ENCODE assay signal across 10 mouse cellular contexts in genomic region chr5:107853807-107854206, GRCm38 (mm10). TPM values are rescaled to one million over a fixed set of nuclear protein-coding genes. Genes with fewer than 3 reads are reported as not detected.
A peak's percentile ranks its signal among the peaks of the same experiment; 100 is the strongest.
DNase-seq lines count a peak whose midpoint lies in the region; ATAC-seq and TF ChIP-seq lines count a peak whose summit lies in the region.
"Had no signal": no experiment of that assay in that cellular context is flagged by ENCODE, and none has a peak within 500 bp of the region (broad histone marks: within the 10 kb centered on the region; RNA-seq: fewer than 3 reads in every experiment).

No protein-coding gene starts in this region.

- no peaks in the 10 kb centered on the region for H3K4me1 ChIP-seq in kidney, embryonic 14.5 days (ENCODE audit: control insufficient read depth, insufficient read depth, low read length)
- no peaks in the 10 kb centered on the region for H3K4me1 ChIP-seq in midbrain, postnatal 0 days (ENCODE audit: insufficient read depth, low read length)

- H3K36me3 ChIP-seq in kidney, embryonic 14.5 days (ENCODE audit: control insufficient read depth, insufficient read depth, low read length), result no peaks in the 10 kb centered on the region
- no peaks in the 10 kb centered on the region for H3K36me3 ChIP-seq in midbrain, postnatal 0 days (ENCODE audit: insufficient read depth, low read length)

- no peak for ATAC-seq in kidney, embryonic 14.5 days (ENCODE audit: low FRiP score, low TSS enrichment)
- peak; percentile 38; the same call in 1 of the 2 replicates for ATAC-seq in midbrain, postnatal 0 days (ENCODE audit: low FRiP score)

- H3K9me3 ChIP-seq in kidney, embryonic 14.5 days (ENCODE audit: control insufficient read depth, low read length), result no peaks in the 10 kb centered on the region
- no peaks in the 10 kb centered on the region for H3K9me3 ChIP-seq in midbrain, postnatal 0 days (ENCODE audit: low read length)
- H3K9me3 ChIP-seq: G1E had no signal

- H3K9ac ChIP-seq in kidney, embryonic 14.5 days (ENCODE audit: low read depth, low read length), result no peak overlapping the region
- no peak overlapping the region for H3K9ac ChIP-seq in midbrain, postnatal 0 days (replicated peaks; ENCODE audit: low read length, poor library complexity, severe bottlenecking)

- H3K27me3 ChIP-seq in kidney, embryonic 14.5 days (ENCODE audit: control insufficient read depth, insufficient read depth, low read length), result no peaks in the 10 kb centered on the region
- no peaks in the 10 kb centered on the region for H3K27me3 ChIP-seq in midbrain, postnatal 0 days (ENCODE audit: insufficient read depth, low read length)

- no peak overlapping the region for H3K27ac ChIP-seq in kidney, embryonic 14.5 days (ENCODE audit: low read depth, low read length)
- 0 out of 2 replicates have a peak overlapping the region, but pooled peaks have one; percentile 9 for H3K27ac ChIP-seq in midbrain, postnatal 0 days (ENCODE audit: low read depth, low read length)

- no peak overlapping the region for H3K4me2 ChIP-seq in kidney, embryonic 14.5 days (replicated peaks; ENCODE audit: low read depth, low read length)
- H3K4me2 ChIP-seq in midbrain, postnatal 0 days (ENCODE audit: low read depth, low read length, poor library complexity, severe bottlenecking), result no peak overlapping the region

- no peak overlapping the region for H3K4me3 ChIP-seq in kidney, embryonic 14.5 days (ENCODE audit: low read length)
- H3K4me3 ChIP-seq in midbrain, postnatal 0 days (ENCODE audit: low read depth, low read length), result no peak overlapping the region
- H3K4me3 ChIP-seq: erythroblast, embryonic 14.5 days had no signal

- 43% methylated on average over 6 of the region's 6 CpGs for WGBS in kidney, embryonic 14.5 days
- 12% methylated on average over 6 of the region's 6 CpGs for WGBS in midbrain, postnatal 0 days

- peak; percentile 19 for DNase-seq in kidney, adult 11 months
- DNase-seq in heart, adult 18-20 months, result peak; percentile 64 to 76
- peak; percentile 69 for DNase-seq in kidney, postnatal 14 days
- peak; percentile 28 for DNase-seq in midbrain, postnatal 0 days (ENCODE audit: low spot score)
- DNase-seq in retina, embryonic 14.5 days (ENCODE audit: low spot score), result no peak
- DNase-seq in urinary bladder, postnatal 10 days (ENCODE audit: low spot score), result no peak
- DNase-seq in right cerebral cortex, postnatal 4 days, result no peak

- no peak for TF ChIP-seq CTCF in midbrain, postnatal 0 days (IDR thresholded peaks at IDR 0.05)

RNA-seq across cellular contexts. Expression of gene Evi5, which starts 21.1 kb away (rescaled TPM):
- 65.6 and 74.6 TPM in 2 replicates for polyA plus RNA-seq in kidney, embryonic 14.5 days (2014; fragmentation: Nextera tagmentation; extraction: Ambion mirVana)
- 10 to 100 TPM; 18.4 to 18.9 TPM for total RNA-seq in heart, adult 18-20 months (2021)
- total RNA-seq in midbrain, postnatal 0 days (2014; rRNA removed), result 47.1 and 68.6 TPM in 2 replicates
- polyA plus RNA-seq in midbrain, postnatal 0 days (2015; fragmentation: Nextera tagmentation; extraction: Ambion mirVana), result 53.1 and 55.0 TPM in 2 replicates

RNA-seq across cellular contexts. Expression of gene Ube2d2b, which starts 23.9 kb away (rescaled TPM):
- polyA plus RNA-seq in kidney, embryonic 14.5 days (2014; fragmentation: Nextera tagmentation; extraction: Ambion mirVana), result 0.64 and 0.95 TPM in 2 replicates
- total RNA-seq in heart, adult 18-20 months (2021), result not detected
- total RNA-seq in midbrain, postnatal 0 days (2014; rRNA removed), result not detected in 2 replicates
- polyA plus RNA-seq in midbrain, postnatal 0 days (2015; fragmentation: Nextera tagmentation; extraction: Ambion mirVana), result 0.09 TPM in 1 of 2 replicates, not detected in the other
- polyA plus RNA-seq: erythroblast, embryonic 14.5 days; G1E had no signal

RNA-seq across cellular contexts. Expression of gene Rpl5, which starts 46.5 kb away (rescaled TPM):
- polyA plus RNA-seq in kidney, embryonic 14.5 days (2014; fragmentation: Nextera tagmentation; extraction: Ambion mirVana), result 85.7 and 92.5 TPM in 2 replicates
- 10 to 100 TPM; 28.2 to 32.2 TPM for total RNA-seq in heart, adult 18-20 months (2021)
- 128 and 189 TPM in 2 replicates for total RNA-seq in midbrain, postnatal 0 days (2014; rRNA removed)
- polyA plus RNA-seq in midbrain, postnatal 0 days (2015; fragmentation: Nextera tagmentation; extraction: Ambion mirVana), result 62.2 and 63.1 TPM in 2 replicates

Comparison
In these comparisons a context has a peak if more than half of its experiments do, and no peak if none do; other contexts are left out.
1. DNase-seq: peak in kidney, adult 11 months (single experiment), heart, adult 18-20 months (2 of 2), kidney, postnatal 14 days (single experiment) and midbrain, postnatal 0 days (single experiment); none in retina, embryonic 14.5 days (single experiment), urinary bladder, postnatal 10 days (single experiment) and right cerebral cortex, postnatal 4 days (single experiment).